Mouse (Mus musculus) lung, postnatal 25 days (tissue): ENCODE measurements around the gene Ikzf5.

Source experiments
- DNase-seq: peaks from one replicate; pipeline ENCODE4 v3.0.0; 2022; ENCODE audit warnings: low spot score

Ikzf5 gene

DNA sequence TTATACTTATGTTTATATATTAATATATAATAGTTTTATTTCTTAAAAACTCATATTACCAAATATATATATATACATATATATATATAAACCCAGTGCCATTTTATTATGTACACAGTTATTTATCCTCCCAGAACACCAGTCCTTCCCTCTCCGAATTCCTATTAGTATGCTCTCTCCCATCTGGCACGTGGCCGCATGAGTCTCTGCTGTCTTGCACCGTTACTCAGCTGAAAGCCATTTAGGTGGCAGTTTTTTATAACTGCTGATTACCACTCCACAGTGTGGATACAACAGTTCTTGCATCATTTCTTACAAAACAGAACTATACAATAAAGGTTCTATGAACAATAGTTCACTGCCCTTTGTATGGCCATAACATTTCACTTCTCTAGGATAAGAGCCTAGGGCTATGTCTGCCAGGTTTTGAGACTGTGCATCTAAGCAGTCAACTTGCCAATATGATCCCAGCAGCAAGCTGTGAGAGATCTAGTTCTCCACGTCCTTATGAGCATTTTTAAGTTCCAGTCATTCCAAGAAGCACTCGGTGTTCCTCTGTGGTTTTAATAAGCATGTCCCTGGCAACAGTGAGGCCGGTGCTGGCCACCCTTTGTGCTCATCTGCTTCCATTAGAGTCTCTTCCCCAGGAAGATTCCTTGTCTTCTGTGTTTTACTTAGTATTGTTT is 64.3 kb downstream of the Ikzf5 start:
- no peak for DNase-seq
